Mouse (Mus musculus) lung, adult 2 months (tissue): ENCODE data around the gene Slc22a5.
"Not testable (repeated sequence)": the region's sequence is repeated elsewhere in the genome, so short reads cannot be mapped to it uniquely, and the experiment has no call there.

Source experiments
- CTCF ChIP-seq: fragments of 200-500 bp; IDR thresholded peaks from 2 replicates; pipeline ENCODE4 v1.5.1; 2011; ENCODE audit warnings: mild to moderate bottlenecking, low read length, control low read depth; ENCODE audit not compliant: insufficient read depth
- POLR2A ChIP-seq: fragments of 200-500 bp; IDR thresholded peaks from 2 replicates; pipeline ENCODE4 v1.6.1; 2011; ENCODE audit warnings: low read depth, mild to moderate bottlenecking, control low read depth, low read length, borderline replicate concordance; ENCODE audit errors: extremely low read depth

DNA sequence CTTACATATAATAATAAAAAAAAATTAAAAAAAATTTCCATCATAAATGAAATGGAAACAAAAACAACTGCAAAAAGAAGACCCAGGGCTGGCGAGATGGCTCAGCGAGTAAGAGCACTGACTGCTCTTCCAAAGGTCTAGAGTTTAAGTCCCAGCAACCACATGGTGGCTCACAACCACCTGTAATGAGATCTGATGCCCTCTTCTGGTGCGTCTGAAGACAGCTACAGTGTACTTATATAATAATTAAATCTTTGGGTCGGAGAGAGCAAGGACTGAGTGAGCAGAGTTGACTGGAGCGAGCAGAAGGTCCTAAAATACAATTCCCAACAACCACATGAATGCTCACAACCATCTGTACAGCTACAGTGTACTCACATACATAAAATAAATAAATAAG is 13.4 kb downstream of the Slc22a5 start:
- not testable (repeated sequence) for TF ChIP-seq CTCF, POLR2A
